Mouse (Mus musculus) erythroblast, embryonic 14.5 days (primary cell): Measurements from ENCODE around the gene Dnajc27.

Source experiments
- GATA1 ChIP-seq: IDR thresholded peaks from 2 replicates; pipeline ENCODE4 v1.6.1; 2012; ENCODE audit warnings: low read length, inconsistent platforms, mixed read lengths
- TAL1 ChIP-seq: IDR thresholded peaks from 3 replicates; pipeline ENCODE4 v1.6.1; 2012; ENCODE audit warnings: low read length, inconsistent platforms, mixed read lengths

DNA sequence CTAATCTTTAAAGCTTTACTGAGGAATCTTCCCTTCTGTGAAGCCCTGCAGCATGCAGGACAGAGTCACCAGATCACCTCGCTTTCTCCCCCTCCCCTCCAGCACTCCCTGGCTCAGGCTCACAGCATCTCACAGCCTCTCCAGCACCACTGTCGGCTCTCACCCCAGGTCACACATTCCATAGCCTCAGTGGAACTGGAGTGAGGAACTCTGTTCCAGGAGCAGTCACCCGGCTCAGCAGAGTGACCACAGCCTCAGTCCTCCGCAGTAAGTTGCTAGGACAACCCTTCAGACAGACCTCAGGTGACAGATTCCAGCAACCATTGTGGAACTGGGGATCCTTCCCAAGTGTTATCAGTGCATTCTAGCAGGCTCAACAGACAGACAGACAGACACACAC, 27.5 kb upstream of the Dnajc27 start:
- TF ChIP-seq GATA1 (no peak), TAL1 (no peak)
